Comparison of ENCODE assay signal across 12 mouse cellular contexts in genomic region chr1:59789741-59790140, GRCm38 (mm10). TPM values are rescaled to one million over a fixed set of nuclear protein-coding genes. Genes with fewer than 3 reads are reported as not detected.
DNase-seq lines count a peak whose midpoint lies in the region; ATAC-seq lines count a peak whose summit lies in the region.
"Had no signal": no experiment of that assay in that cellular context is flagged by ENCODE, and none has a peak within 500 bp of the region (broad histone marks: within the 10 kb centered on the region; RNA-seq: fewer than 3 reads in every experiment).

No protein-coding gene starts in this region.

- no peak overlapping the region for H3K4me2 ChIP-seq in forebrain, embryonic 12.5 days
- H3K4me2 ChIP-seq in forebrain, embryonic 11.5 days (ENCODE audit: low read depth, low read length, severe bottlenecking) = no peak overlapping the region
- no peak overlapping the region for H3K4me2 ChIP-seq in forebrain, embryonic 14.5 days (ENCODE audit: low read length)
- H3K4me2 ChIP-seq: limb, embryonic 13.5 days; neural tube, embryonic 13.5 days had no signal

- no peak overlapping the region for H3K4me3 ChIP-seq in forebrain, embryonic 12.5 days (replicated peaks)
- H3K4me3 ChIP-seq in forebrain, embryonic 11.5 days (ENCODE audit: low read depth, low read length) = no peak overlapping the region
- no peak overlapping the region for H3K4me3 ChIP-seq in forebrain, embryonic 14.5 days (ENCODE audit: low read depth, low read length)
- H3K4me3 ChIP-seq: limb, embryonic 13.5 days; neural tube, embryonic 13.5 days had no signal

- DNase-seq in forebrain, embryonic 11.5 days (ENCODE audit: low spot score) = no peak
- DNase-seq in left cerebral cortex, postnatal 4 days = peak; percentile 41
- no peak for DNase-seq in left cerebral cortex, postnatal 36 days (ENCODE audit: low spot score in 2 of 2)
- peak; percentile 61 for DNase-seq in Muller cell, postnatal 12 days (ENCODE audit: inconsistent ontology term)
- DNase-seq in forebrain, embryonic 14.5 days (ENCODE audit: low spot score) = peak; percentile 89
- no peak for DNase-seq in adrenal gland, adult 8-10 months
- no peak for DNase-seq in embryo, embryonic 10.5 days (ENCODE audit: low spot score)
- DNase-seq: gastrocnemius, postnatal 10 days had no signal

- no peaks in the 10 kb centered on the region for H3K36me3 ChIP-seq in forebrain, embryonic 12.5 days (replicated peaks)
- H3K36me3 ChIP-seq in forebrain, embryonic 11.5 days (ENCODE audit: control insufficient read depth, insufficient read depth, low read length) = no peaks in the 10 kb centered on the region
- no peaks in the 10 kb centered on the region for H3K36me3 ChIP-seq in forebrain, embryonic 14.5 days (ENCODE audit: control insufficient read depth, insufficient read depth, low read length)
- H3K36me3 ChIP-seq: neural tube, embryonic 13.5 days had no signal

- WGBS in forebrain, embryonic 12.5 days = 30% methylated on average over 5 of the region's 5 CpGs
- WGBS in forebrain, embryonic 11.5 days = 63% methylated on average over 5 of the region's 5 CpGs
- WGBS in forebrain, embryonic 14.5 days = 6% methylated on average over 5 of the region's 5 CpGs

- peak; percentile 62; the same call in 1 of the 2 replicates for ATAC-seq in forebrain, embryonic 12.5 days (ENCODE audit: low FRiP score)
- ATAC-seq in forebrain, embryonic 11.5 days (replicated peaks; ENCODE audit: low FRiP score) = no peak; the same call in 1 of the 2 replicates
- peak; percentile 72 for ATAC-seq in forebrain, embryonic 14.5 days
- ATAC-seq: intestine, embryonic 16.5 days had no signal

- no peaks in the 10 kb centered on the region for H3K27me3 ChIP-seq in forebrain, embryonic 12.5 days
- no peaks in the 10 kb centered on the region for H3K27me3 ChIP-seq in forebrain, embryonic 11.5 days (ENCODE audit: control insufficient read depth, insufficient read depth, low read length)
- H3K27me3 ChIP-seq in forebrain, embryonic 14.5 days (replicated peaks; ENCODE audit: control insufficient read depth, insufficient read depth, low read length) = no peaks in the 10 kb centered on the region
- H3K27me3 ChIP-seq: limb, embryonic 13.5 days; neural tube, embryonic 13.5 days had no signal

- intact Hi-C loops in left cerebral cortex, postnatal 4 days (cut with DNase I) = no loop called here
- intact Hi-C loops in left cerebral cortex, postnatal 36 days (cut with DNase I) = no loop called here

- H3K4me1 ChIP-seq in forebrain, embryonic 12.5 days = peaks cover 13% of the 10 kb centered on the region
- H3K4me1 ChIP-seq in forebrain, embryonic 11.5 days (replicated peaks; ENCODE audit: control insufficient read depth, insufficient read depth, low read length) = no peaks in the 10 kb centered on the region
- H3K4me1 ChIP-seq in forebrain, embryonic 14.5 days (ENCODE audit: control insufficient read depth, insufficient read depth, low read length) = peaks cover 10% of the 10 kb centered on the region

- no peaks in the 10 kb centered on the region for H3K9me3 ChIP-seq in forebrain, embryonic 12.5 days
- no peaks in the 10 kb centered on the region for H3K9me3 ChIP-seq in forebrain, embryonic 11.5 days (ENCODE audit: control insufficient read depth, low read length)
- H3K9me3 ChIP-seq in forebrain, embryonic 14.5 days (replicated peaks; ENCODE audit: control insufficient read depth, low read length) = no peaks in the 10 kb centered on the region
- H3K9me3 ChIP-seq: limb, embryonic 13.5 days; neural tube, embryonic 13.5 days had no signal

- no peak overlapping the region for H3K9ac ChIP-seq in forebrain, embryonic 12.5 days
- H3K9ac ChIP-seq in forebrain, embryonic 11.5 days (ENCODE audit: low read length) = no peak overlapping the region
- no peak overlapping the region for H3K9ac ChIP-seq in forebrain, embryonic 14.5 days (ENCODE audit: low read length)
- H3K9ac ChIP-seq: limb, embryonic 13.5 days; neural tube, embryonic 13.5 days had no signal

- H3K27ac ChIP-seq in forebrain, embryonic 12.5 days = peak overlapping the region; percentile 59; the same call in 1 of the 2 replicates
- H3K27ac ChIP-seq in forebrain, embryonic 11.5 days (ENCODE audit: low read depth, low read length) = no peak overlapping the region
- H3K27ac ChIP-seq in forebrain, embryonic 14.5 days (ENCODE audit: low read depth, low read length) = no peak overlapping the region

RNA-seq across cellular contexts. Expression of gene Bmpr2, which starts 26.5 kb away (rescaled TPM):
- 12.5 and 13.0 TPM in 2 replicates for polyA plus RNA-seq in forebrain, embryonic 12.5 days (2016; fragmentation: Nextera tagmentation; extraction: Ambion mirVana)
- polyA plus RNA-seq in forebrain, embryonic 11.5 days (2014; fragmentation: Nextera tagmentation; extraction: Ambion mirVana) = 11.7 and 12.3 TPM in 2 replicates
- total RNA-seq in left cerebral cortex, postnatal 4 days (2021) = 100 to 1,000 TPM in 1 of 2 experiments, 10 to 100 TPM in 1; 99.7 to 104 TPM
- total RNA-seq in left cerebral cortex, postnatal 36 days (2021) = 100 to 1,000 TPM in 1 of 2 experiments, 10 to 100 TPM in 1; 93.4 to 103 TPM
- 14.0 and 16.3 TPM in 2 replicates for polyA plus RNA-seq in forebrain, embryonic 14.5 days (2014; fragmentation: Nextera tagmentation; extraction: Ambion mirVana)
- 10 to 100 TPM; 64.0 to 68.1 (median 66.2) TPM for total RNA-seq in adrenal gland, adult 8-10 months (2022)

Comparison
In these comparisons a context has a peak if more than half of its experiments do, and no peak if none do; other contexts are left out.
1. DNase-seq: peak in left cerebral cortex, postnatal 4 days (single experiment), Muller cell, postnatal 12 days (single experiment) and forebrain, embryonic 14.5 days (single experiment); none in forebrain, embryonic 11.5 days (single experiment), left cerebral cortex, postnatal 36 days (0 of 2), adrenal gland, adult 8-10 months (single experiment) and embryo, embryonic 10.5 days (single experiment).